Mouse (Mus musculus) hindbrain, embryonic 12.5 days (tissue): ENCODE results near the gene Lep. TPM values are rescaled to one million over a fixed set of nuclear protein-coding genes. Genes with fewer than 3 reads are reported as not detected.
A peak's percentile ranks its signal among the peaks of the same experiment; 100 is the strongest.

Experiments used
- ATAC-seq: fragments of 200-750 bp; cut with Nextera tagmentation; 2 replicates; pipeline ENCODE4 v1.8.0; 2017; ENCODE audit warnings: moderate TSS enrichment; ENCODE audit not compliant: low FRiP score
- H3K27ac ChIP-seq: fragments of 300-500 bp; sonication (generic); 2 replicates; pipeline ENCODE4 v1.5.1; 2016; ENCODE audit warnings: mild to moderate bottlenecking
- H3K27me3 ChIP-seq: fragments of 300-500 bp; sonication (generic); 2 replicates; pipeline ENCODE4 v1.6.1; 2016; ENCODE audit warnings: mild to moderate bottlenecking
- H3K36me3 ChIP-seq: fragments of 300-500 bp; sonication (generic); 2 replicates; pipeline ENCODE4 v1.6.1; 2016; ENCODE audit warnings: mild to moderate bottlenecking
- H3K4me1 ChIP-seq: fragments of 300-500 bp; sonication (generic); 2 replicates; pipeline ENCODE4 v1.6.1; 2016
- H3K4me2 ChIP-seq: fragments of 300-500 bp; sonication (generic); replicated peaks from 2 replicates; pipeline ENCODE4 v1.6.1; 2016; ENCODE audit warnings: mild to moderate bottlenecking
- H3K4me3 ChIP-seq: fragments of 300-500 bp; sonication (generic); 2 replicates; pipeline ENCODE4 v1.5.1; 2016; ENCODE audit warnings: mild to moderate bottlenecking
- H3K9ac ChIP-seq: fragments of 300-500 bp; sonication (generic); 2 replicates; pipeline ENCODE4 v1.6.1; 2016; ENCODE audit warnings: mild to moderate bottlenecking, moderate library complexity
- H3K9me3 ChIP-seq: fragments of 300-500 bp; sonication (generic); replicated peaks from 2 replicates; pipeline ENCODE4 v1.6.1; 2016; ENCODE audit warnings: mild to moderate bottlenecking
- WGBS: fragments of 180-500 bp; shearing (Covaris S2); methylation state at CpG from one replicate; pipeline ENCODE4 v1.1.7; 2016; 5-methylcytosine and 5-hydroxymethylcytosine counted together
- polyA plus RNA-seq: library from polyadenylated mRNA; unstranded; fragments of >200 nt; fragmentation: Nextera tagmentation; extraction: Ambion mirVana; gene quantifications from 2 replicates; pipeline ENCODE4 v1.2.1, GENCODE M21; 2016

Gene Lep
- polyA plus RNA-seq, 1 experiment from 2014 or later = not detected

DNA sequence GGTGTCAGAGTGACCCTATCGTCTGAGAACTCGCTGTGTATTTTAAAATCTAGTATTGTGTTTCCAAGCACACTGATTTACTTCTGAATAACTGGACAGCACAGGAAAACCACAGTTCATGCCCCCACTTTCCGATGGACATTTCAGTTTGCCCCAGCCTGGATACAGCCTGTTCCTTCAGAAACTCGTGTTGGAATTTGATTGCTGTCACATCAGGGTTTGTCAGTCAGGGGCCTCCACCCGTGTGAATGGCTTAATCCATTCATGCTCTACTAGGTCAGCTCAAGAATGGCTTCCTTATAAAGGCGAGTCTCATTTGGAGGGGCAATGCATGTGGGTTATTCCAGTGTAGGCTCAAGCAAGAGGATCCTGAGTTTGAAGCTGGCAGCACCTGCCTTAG, 33.3 kb upstream of the Lep start:
- Histone ChIP-seq H3K4me2 (no peak overlapping the region), H3K4me1 (peaks cover 6% of the 10 kb centered on the region; the same call in 1 of the 2 replicates), H3K9me3 (peaks cover 5% of the 10 kb centered on the region), H3K36me3 (no peaks in the 10 kb centered on the region), H3K9ac (no peak overlapping the region), H3K4me3 (no peak overlapping the region), H3K27ac (no peak overlapping the region), H3K27me3 (peaks cover 20% of the 10 kb centered on the region)
- no peak for ATAC-seq
- 47% methylated on average over 6 of the region's 6 CpGs for WGBS

DNA sequence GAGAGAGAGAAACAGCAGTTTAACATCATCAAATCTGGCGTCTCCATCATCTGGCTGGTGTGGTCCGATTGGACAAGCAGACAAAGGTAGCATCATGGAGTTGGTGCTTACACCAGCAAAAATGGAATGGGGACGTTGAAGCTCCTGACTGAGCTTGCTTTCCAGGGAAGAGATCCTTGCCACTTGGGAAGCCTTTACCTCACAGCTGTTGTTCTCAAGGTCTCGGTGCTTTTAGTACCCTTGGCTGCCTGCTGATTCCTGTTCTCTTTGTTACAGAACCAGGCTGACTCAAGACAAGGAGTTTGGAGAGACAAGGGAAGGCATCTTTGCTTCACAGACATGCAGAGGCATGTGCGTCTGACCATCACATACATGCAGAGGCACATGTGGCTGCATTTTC, 31.9 kb upstream of the Lep start:
- Histone ChIP-seq H3K27me3 (peaks cover 13% of the 10 kb centered on the region), H3K4me2 (no peak overlapping the region), H3K4me1 (peaks cover 6% of the 10 kb centered on the region; the same call in 1 of the 2 replicates), H3K27ac (no peak overlapping the region), H3K9me3 (peaks cover 5% of the 10 kb centered on the region), H3K4me3 (no peak overlapping the region), H3K9ac (no peak overlapping the region), H3K36me3 (no peaks in the 10 kb centered on the region)
- 66% methylated on average over 5 of the region's 5 CpGs for WGBS
- ATAC-seq = no peak

DNA sequence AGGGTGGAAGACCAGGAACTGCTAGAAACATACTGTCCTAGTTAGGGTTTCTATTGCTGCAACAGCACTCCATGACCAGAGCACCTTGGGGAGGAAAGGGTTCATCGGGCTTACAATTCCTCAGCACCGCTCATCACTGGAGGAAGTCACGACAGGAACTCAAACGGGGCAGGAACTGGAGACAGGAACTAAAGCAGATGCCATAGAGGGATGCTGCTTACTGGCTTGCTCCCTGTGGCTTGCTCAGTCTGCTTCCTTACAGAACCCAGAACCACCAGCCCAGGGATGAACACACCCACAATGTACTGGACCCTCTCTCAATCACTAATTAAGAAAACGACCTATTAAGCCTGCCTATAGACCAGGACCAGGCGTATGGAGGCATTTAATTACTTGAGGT, 30.5 kb upstream of the Lep start:
- H3K27ac ChIP-seq = no peak overlapping the region
- WGBS = 85% methylated on average over 6 of the region's 6 CpGs
- H3K27me3 ChIP-seq = peaks cover 13% of the 10 kb centered on the region
- no peaks in the 10 kb centered on the region for H3K4me1 ChIP-seq
- H3K9ac ChIP-seq = no peak overlapping the region
- no peaks in the 10 kb centered on the region for H3K36me3 ChIP-seq
- no peak overlapping the region for H3K4me2 ChIP-seq
- no peak for ATAC-seq
- H3K4me3 ChIP-seq = no peak overlapping the region
- peaks cover 5% of the 10 kb centered on the region for H3K9me3 ChIP-seq

DNA sequence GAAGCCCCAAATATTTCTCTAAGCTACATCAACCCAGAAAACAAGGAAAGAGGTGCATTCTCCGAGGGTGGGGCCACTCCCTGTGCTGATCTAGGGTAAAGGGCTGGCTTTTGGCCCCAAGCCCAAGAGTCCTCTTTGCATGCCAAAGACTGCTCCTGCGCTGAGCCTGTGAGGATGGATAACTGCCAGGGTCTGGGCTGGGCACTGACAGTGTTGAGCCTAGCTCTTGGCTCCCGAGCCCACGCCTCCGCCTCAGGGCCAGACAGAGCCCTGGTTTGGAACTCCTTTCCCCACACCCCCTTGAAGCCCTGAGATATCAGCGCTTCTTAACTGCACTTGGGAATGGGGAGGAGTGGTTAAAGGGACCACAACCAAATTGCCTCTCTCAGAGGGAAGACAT, 28.8 kb upstream of the Lep start:
- ATAC-seq = no peak
- Histone ChIP-seq H3K27me3 (no peaks in the 10 kb centered on the region), H3K9me3 (peaks cover 5% of the 10 kb centered on the region), H3K4me2 (no peak overlapping the region), H3K36me3 (no peaks in the 10 kb centered on the region), H3K9ac (no peak overlapping the region), H3K4me1 (no peaks in the 10 kb centered on the region), H3K4me3 (no peak overlapping the region), H3K27ac (no peak overlapping the region)
- WGBS = 83% methylated on average over 6 of the region's 6 CpGs

DNA sequence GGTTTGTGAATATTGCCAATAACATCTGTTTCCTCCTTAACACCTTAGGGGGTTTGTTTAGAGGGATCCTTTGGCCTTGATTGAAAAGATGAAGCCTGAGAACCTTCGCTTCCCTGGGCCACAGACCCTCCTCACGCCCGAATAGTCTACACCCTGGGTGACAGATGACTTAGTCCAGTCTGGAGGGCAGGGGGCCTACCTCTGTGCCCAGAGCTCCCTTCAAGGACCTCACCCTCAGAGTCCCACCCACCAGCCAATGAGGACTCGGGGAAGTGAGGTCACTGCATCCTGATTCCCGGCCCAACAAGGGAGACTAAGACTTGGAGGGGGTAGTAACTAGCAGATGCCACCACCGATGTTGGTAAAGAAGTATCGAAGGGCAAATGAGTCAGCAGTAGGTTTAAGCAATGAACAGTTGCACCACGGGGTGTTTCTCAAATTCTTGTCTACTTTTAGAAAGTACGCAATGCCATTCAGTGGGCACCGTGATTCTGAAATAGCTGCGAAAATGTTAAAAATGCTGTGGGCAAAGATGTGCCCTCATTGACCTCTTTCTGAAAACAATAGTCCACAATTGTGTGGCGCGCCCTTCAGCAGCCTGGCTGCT, 28.2 kb upstream of the Lep start:
- no peak for ATAC-seq
- Histone ChIP-seq H3K4me3 (no peak overlapping the region), H3K9me3 (peaks cover 5% of the 10 kb centered on the region), H3K27ac (no peak overlapping the region), H3K4me2 (no peak overlapping the region), H3K36me3 (no peaks in the 10 kb centered on the region), H3K27me3 (no peaks in the 10 kb centered on the region), H3K9ac (no peak overlapping the region), H3K4me1 (no peaks in the 10 kb centered on the region)
- WGBS = 85% methylated on average over 13 of the region's 13 CpGs

DNA sequence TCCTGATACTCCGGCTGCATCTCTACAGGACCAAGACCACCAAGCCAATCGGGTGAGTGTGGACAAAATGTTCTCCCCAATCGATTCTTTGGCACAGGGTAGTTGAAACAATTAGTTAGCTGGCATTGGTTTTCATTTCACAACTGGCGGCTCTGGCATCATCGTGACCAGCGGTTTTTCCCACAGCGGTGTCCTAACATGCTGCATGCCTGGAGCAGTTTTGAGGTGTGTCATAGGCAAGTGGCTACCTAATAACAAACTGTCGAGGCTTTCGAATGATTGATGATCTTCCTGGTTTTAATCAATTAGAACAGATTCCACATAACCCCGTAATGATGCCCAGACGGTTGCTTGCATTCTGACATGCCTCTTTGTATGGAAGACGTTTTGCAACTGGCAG, 27.6 kb upstream of the Lep start:
- ATAC-seq = no peak
- no peak overlapping the region for H3K4me3 ChIP-seq
- no peak overlapping the region for H3K4me2 ChIP-seq
- 0 out of 2 replicates have a peak overlapping the region, but pooled peaks have one; percentile 12 for H3K27ac ChIP-seq
- peaks cover 5% of the 10 kb centered on the region for H3K9me3 ChIP-seq
- H3K9ac ChIP-seq = no peak overlapping the region
- no peaks in the 10 kb centered on the region for H3K27me3 ChIP-seq
- H3K4me1 ChIP-seq = no peaks in the 10 kb centered on the region
- no peaks in the 10 kb centered on the region for H3K36me3 ChIP-seq
- WGBS = 78% methylated on average over 12 of the region's 12 CpGs

DNA sequence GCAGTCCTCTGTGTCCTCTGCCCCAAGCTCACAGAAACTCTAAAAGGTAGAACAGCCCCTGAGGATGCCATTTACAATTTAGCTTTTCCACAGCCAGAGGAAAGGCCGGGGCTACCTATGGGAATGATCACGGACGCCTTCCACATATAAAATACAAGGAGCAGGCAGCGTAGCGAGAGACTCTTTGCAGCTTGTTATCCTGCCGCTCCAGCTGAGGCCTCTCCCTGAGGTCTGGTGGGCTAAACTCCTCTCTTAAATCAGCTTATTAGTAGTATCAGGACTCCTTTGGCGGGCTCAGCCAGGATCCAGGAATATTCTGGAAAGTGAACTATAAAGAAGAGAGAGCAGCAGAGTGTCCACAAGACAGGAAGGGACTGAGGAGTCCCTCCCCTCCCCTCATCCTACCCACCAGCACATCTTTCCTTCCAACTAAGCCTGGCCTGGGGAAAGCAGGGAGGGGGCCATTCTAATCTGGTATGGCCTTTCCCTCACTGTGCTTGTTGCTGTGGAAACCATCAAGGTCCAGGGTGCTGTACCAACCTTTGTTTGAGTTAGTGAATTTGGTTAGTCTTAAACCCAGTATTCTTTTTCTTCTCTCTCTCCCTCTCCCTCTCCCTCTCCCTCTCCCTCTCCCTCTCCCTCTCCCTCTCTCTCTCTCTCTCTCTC, 25.9 kb upstream of the Lep start:
- 0 out of 2 replicates have a peak, but pooled peaks have one; percentile 29 for ATAC-seq
- no peaks in the 10 kb centered on the region for H3K36me3 ChIP-seq
- H3K27ac ChIP-seq = peak overlapping the region; percentile 35; the same call in 1 of the 2 replicates
- WGBS = 62% methylated on average over 7 of the region's 7 CpGs
- no peak overlapping the region for H3K4me3 ChIP-seq
- no peaks in the 10 kb centered on the region for H3K27me3 ChIP-seq
- H3K4me1 ChIP-seq = no peaks in the 10 kb centered on the region
- no peak overlapping the region for H3K9ac ChIP-seq
- H3K9me3 ChIP-seq = peaks cover 5% of the 10 kb centered on the region
- H3K4me2 ChIP-seq = no peak overlapping the region

DNA sequence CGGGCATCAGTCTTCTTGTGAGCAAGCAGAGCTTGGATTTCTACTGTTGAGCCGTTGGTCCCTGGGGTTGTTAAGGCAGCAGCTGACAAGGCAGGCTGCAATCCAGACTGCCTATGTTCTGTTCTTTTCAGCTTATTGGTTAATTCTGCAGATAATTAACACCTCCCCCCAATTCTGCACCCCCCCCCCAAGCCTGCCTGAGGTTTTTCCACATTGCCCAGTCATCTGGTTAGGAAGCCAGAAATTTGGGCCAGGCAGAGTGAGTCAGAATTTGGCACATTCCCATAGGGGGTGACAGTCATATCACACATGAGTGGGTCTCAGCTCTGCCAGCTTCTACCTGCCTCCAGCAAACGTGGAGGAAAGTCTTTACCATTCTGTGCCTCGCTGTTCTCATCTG, 23.3 kb upstream of the Lep start:
- Histone ChIP-seq H3K27me3 (no peaks in the 10 kb centered on the region), H3K36me3 (no peaks in the 10 kb centered on the region), H3K4me3 (no peak overlapping the region), H3K4me1 (no peaks in the 10 kb centered on the region), H3K9me3 (no peaks in the 10 kb centered on the region), H3K4me2 (no peak overlapping the region), H3K27ac (no peak overlapping the region), H3K9ac (no peak overlapping the region)
- ATAC-seq = no peak
- WGBS = 65% methylated on average over 4 of the region's 4 CpGs

DNA sequence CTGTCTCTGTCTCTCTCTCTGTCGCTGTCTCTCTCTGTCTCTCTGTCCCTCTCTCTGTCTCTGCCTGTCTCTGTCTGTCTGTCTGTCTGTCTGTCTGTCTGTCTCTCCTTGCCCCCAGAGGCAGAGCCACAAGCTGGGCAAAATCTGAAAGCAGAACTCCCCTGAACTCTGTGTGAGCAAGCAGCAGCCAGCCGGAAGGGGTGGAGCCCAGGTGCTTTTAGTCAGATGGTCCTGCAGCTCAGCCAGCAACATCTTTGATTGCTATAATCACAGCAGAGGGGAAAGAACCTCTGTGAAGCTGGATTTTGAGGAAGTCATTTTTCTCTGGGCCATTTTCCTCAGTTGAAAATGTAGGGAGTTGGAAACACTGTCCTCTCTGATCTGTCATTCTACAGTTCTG, 19.8 kb upstream of the Lep start:
- no peak overlapping the region for H3K4me2 ChIP-seq
- WGBS = 78% methylated on average over 2 of the region's 2 CpGs
- no peaks in the 10 kb centered on the region for H3K9me3 ChIP-seq
- H3K4me1 ChIP-seq = no peaks in the 10 kb centered on the region
- H3K4me3 ChIP-seq = no peak overlapping the region
- H3K9ac ChIP-seq = no peak overlapping the region
- no peak overlapping the region for H3K27ac ChIP-seq
- no peaks in the 10 kb centered on the region for H3K36me3 ChIP-seq
- H3K27me3 ChIP-seq = no peaks in the 10 kb centered on the region
- no peak for ATAC-seq

DNA sequence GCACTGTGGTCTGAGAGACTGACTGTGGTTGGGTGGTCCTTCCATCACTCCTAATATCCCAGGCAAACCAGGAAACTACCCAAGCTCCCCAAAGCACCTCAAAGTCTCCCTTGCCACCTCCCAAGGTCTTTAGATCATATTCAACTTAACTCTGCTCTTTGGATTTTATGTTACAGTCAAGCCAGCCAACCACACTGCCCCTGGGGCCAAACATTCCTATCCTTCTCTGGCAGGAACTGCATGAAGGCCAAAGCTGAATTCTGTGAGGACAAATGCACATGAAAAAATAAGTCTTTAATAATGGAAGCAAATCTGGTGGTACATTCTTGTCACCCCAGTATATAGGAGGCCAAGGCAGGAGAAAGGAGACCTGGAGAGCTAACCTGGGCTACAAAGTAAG, 16.0 kb upstream of the Lep start:
- no peak for ATAC-seq
- no peaks in the 10 kb centered on the region for H3K27me3 ChIP-seq
- H3K4me1 ChIP-seq = no peaks in the 10 kb centered on the region

DNA sequence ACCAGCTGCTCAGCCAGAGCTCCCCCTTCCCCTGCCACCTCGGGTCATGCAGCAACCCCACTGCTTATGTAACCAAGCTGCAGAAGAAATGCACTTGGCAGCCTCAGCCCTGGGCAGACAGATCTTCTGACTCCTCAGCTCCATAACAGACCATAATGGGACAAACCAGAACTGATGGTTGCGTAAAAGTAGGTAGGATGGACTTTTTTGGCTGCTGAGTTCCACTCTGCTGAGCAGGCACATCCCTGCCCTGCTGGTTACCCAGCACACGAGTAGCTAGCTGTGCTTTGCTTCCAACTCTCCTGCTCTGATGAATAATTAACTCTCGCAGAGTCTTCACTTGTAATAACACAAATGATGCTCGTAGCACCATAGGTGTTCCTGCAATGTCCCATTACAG, 10.1 kb upstream of the Lep start:
- Histone ChIP-seq H3K4me2 (no peak overlapping the region), H3K9ac (no peak overlapping the region), H3K27me3 (no peaks in the 10 kb centered on the region), H3K27ac (no peak overlapping the region), H3K36me3 (no peaks in the 10 kb centered on the region), H3K4me3 (no peak overlapping the region), H3K9me3 (no peaks in the 10 kb centered on the region), H3K4me1 (peaks cover 10% of the 10 kb centered on the region; the same call in 1 of the 2 replicates)
- 58% methylated on average over 5 of the region's 5 CpGs for whole genome bisulfite sequencing
- ATAC-seq = no peak

More for the DNA sequence above, 16.0 kb upstream of the Lep start:
- no peaks in the 10 kb centered on the region for H3K9me3 ChIP-seq
- no peak overlapping the region for H3K27ac ChIP-seq
- H3K4me3 ChIP-seq = no peak overlapping the region
- no peak overlapping the region for H3K9ac ChIP-seq
- no peak overlapping the region for H3K4me2 ChIP-seq
- H3K36me3 ChIP-seq = no peaks in the 10 kb centered on the region

DNA sequence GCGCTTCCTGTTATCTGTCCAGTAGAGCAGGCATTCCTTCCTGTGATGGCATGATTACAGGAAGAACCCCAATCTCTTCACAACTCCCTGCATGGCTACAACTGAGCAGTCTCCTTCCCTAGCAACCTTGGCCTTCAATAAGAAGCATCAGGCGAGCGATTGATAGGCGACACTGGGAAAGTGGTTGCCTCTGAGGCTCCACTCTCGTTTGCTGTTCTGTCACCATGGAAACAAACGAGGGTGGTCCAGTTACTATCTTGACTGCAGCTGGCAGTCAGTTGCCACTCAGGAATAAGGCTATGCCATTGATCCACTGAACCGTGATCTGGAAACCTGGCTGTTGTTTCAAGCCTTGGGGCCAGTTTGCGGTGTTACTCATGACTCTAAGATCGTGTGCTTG, 7.8 kb upstream of the Lep start:
- Histone ChIP-seq H3K4me2 (no peak overlapping the region), H3K4me1 (peaks cover 10% of the 10 kb centered on the region; the same call in 1 of the 2 replicates), H3K27me3 (no peaks in the 10 kb centered on the region), H3K9ac (no peak overlapping the region), H3K4me3 (no peak overlapping the region), H3K9me3 (no peaks in the 10 kb centered on the region), H3K27ac (no peak overlapping the region), H3K36me3 (no peaks in the 10 kb centered on the region)
- 63% methylated on average over 9 of the region's 9 CpGs for WGBS
- ATAC-seq = 0 out of 2 replicates have a peak, but pooled peaks have one; percentile 38

DNA sequence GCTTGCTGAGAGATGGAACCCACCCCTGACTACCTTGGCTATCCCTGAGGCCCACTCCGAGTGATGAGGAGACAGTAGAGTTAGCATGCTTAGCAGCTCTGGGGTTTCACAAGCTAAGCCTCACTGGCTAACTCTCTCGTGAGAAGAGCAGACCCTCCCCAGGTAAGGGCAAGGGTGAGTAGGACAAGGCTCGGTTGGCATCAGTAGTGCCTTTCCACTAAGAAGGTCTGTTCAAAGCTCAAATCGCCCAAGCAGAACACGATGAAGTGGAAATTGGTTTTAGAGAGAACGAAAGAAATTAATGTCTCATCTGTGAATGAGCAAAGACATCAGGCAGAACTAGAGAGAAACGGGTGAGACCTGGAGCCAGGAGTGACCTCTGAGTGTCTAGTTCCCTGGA, 6.8 kb upstream of the Lep start:
- Histone ChIP-seq H3K4me3 (no peak overlapping the region), H3K36me3 (no peaks in the 10 kb centered on the region), H3K4me1 (peaks cover 10% of the 10 kb centered on the region; the same call in 1 of the 2 replicates), H3K4me2 (no peak overlapping the region), H3K27me3 (no peaks in the 10 kb centered on the region), H3K9me3 (no peaks in the 10 kb centered on the region), H3K27ac (no peak overlapping the region), H3K9ac (no peak overlapping the region)
- ATAC-seq = no peak
- 79% methylated on average over 7 of the region's 7 CpGs for WGBS
